In the genomic region with DNA sequence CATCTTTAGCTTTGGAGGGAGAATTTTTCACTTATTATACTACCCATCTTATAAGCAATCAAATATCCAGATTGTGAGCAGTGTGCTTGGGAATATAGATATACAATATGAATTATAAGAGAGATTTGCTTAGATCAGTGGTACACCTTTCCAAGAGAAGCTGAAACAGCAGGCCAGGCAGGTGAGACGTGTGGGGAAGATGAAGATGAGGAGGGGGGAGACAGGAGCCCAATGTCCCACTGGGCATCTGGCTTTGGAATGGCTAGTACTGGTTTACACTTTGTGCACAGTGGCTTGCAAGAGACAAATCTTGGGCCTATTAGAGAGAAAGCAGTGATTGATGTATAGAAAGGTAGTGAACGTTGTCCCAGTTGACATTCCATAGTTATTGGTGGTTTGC, we compare ENCODE assay signal across 35 mouse cellular contexts.
"Had no signal": no experiment of that assay in that cellular context is flagged by ENCODE, and none has a peak within 500 bp of the region (broad histone marks: within the 10 kb centered on the region; RNA-seq: fewer than 3 reads in every experiment).

No protein-coding gene starts in this region.

- H3K4me1 ChIP-seq: hindbrain, embryonic 12.5 days; hindbrain, embryonic 13.5 days had no signal

- DNase-seq: heart, postnatal 10 days; heart, postnatal 14 days; heart, postnatal 36 days; heart, postnatal 4 days; kidney, adult 11 months; kidney, adult 18-20 months; kidney, adult 2 months; kidney, adult 8-10 months; kidney, adult 9 months; kidney, postnatal 10 days; kidney, postnatal 14 days; kidney, postnatal 25 days; kidney, postnatal 36 days; kidney, postnatal 4 days; layer of hippocampus, adult 9-11 months; layer of hippocampus, postnatal 36 days had no signal

- H3K36me3 ChIP-seq: heart, embryonic 12.5 days; heart, embryonic 13.5 days; heart, embryonic 15.5 days; hindbrain, embryonic 10.5 days; hindbrain, embryonic 12.5 days; hindbrain, embryonic 13.5 days; hindbrain, embryonic 15.5 days; intestine, embryonic 15.5 days; kidney, embryonic 15.5 days had no signal

- H3K9me3 ChIP-seq: heart, embryonic 12.5 days; heart, embryonic 13.5 days; heart, embryonic 15.5 days; hindbrain, embryonic 10.5 days; hindbrain, embryonic 12.5 days; hindbrain, embryonic 13.5 days; hindbrain, embryonic 15.5 days; intestine, embryonic 15.5 days; kidney, embryonic 15.5 days had no signal

- H3K27ac ChIP-seq: heart, embryonic 13.5 days; heart, embryonic 15.5 days; hindbrain, embryonic 10.5 days; hindbrain, embryonic 12.5 days; hindbrain, embryonic 13.5 days; hindbrain, embryonic 14.5 days; hindbrain, embryonic 15.5 days; hindbrain, postnatal 0 days; intestine, embryonic 15.5 days; kidney, embryonic 15.5 days; kidney, postnatal 0 days; layer of hippocampus, adult 2 months; left cerebral cortex, adult 2 months had no signal

- H3K27me3 ChIP-seq: heart, embryonic 12.5 days; heart, embryonic 13.5 days; heart, embryonic 15.5 days; hindbrain, embryonic 15.5 days; intestine, embryonic 15.5 days had no signal

- H3K4me3 ChIP-seq: heart, embryonic 12.5 days; heart, embryonic 13.5 days; heart, embryonic 15.5 days; hindbrain, embryonic 10.5 days; hindbrain, embryonic 12.5 days; hindbrain, embryonic 13.5 days; hindbrain, embryonic 15.5 days; intestine, embryonic 15.5 days; kidney, embryonic 15.5 days; layer of hippocampus, adult 2 months; left cerebral cortex, adult 2 months had no signal

- ATAC-seq: hindbrain, embryonic 16.5 days; hindbrain, postnatal 0 days; inflammation-experienced regulatory T-cells, adult 6 months; intestine, embryonic 15.5 days; intestine, embryonic 16.5 days; intestine, postnatal 0 days had no signal

- H3K9ac ChIP-seq: heart, embryonic 12.5 days; heart, embryonic 13.5 days; heart, embryonic 15.5 days; hindbrain, embryonic 12.5 days; hindbrain, embryonic 13.5 days; hindbrain, embryonic 14.5 days; hindbrain, embryonic 15.5 days; intestine, embryonic 15.5 days; kidney, embryonic 15.5 days had no signal

- H3K4me2 ChIP-seq: heart, embryonic 11.5 days; heart, embryonic 12.5 days; heart, embryonic 13.5 days; heart, embryonic 15.5 days; hindbrain, embryonic 12.5 days; hindbrain, embryonic 13.5 days; hindbrain, embryonic 14.5 days; intestine, embryonic 15.5 days; kidney, embryonic 15.5 days had no signal
